Mouse (Mus musculus) duodenum, adult 2 months (tissue): ENCODE results near the gene Olfr616. TPM values are rescaled to one million over a fixed set of nuclear protein-coding genes. Genes with fewer than 3 reads are reported as not detected.

Experiments
- polyA plus RNA-seq: library from polyadenylated mRNA; depleted of rRNA; stranded (reverse); fragments of >200 nt; gene quantifications from 2 replicates; pipeline ENCODE4 v1.2.3, GENCODE M21; 2012; ENCODE audit warnings: low replicate concordance; rRNA removed

The Olfr616 gene
- not detected in 2 replicates for polyA plus RNA-seq

GRCm38 (mm10) chr7:103569043-103569442 is at the start of gene Olfr616:
Olfr616 (minus strand) TSS chr7:103569143.

GRCm38 (mm10) chr7:103612434-103612833 is 43.5 kb upstream of the Olfr616 start, which contains the start of gene Olfr620:
Olfr620 (minus strand) TSS chr7:103612534.

GRCm38 (mm10) chr7:103600275-103600674 is 31.3 kb upstream of the Olfr616 start, which contains the start of gene Olfr619:
Olfr619 (plus strand) TSS chr7:103600575.

GRCm38 (mm10) chr7:103589803-103590202 is 20.9 kb upstream of the Olfr616 start, which contains the start of gene Olfr618:
Olfr618 (plus strand) TSS chr7:103590103.

GRCm38 (mm10) chr7:103572761-103573160 is 3.8 kb upstream of the Olfr616 start, which contains the start of gene Olfr617:
Olfr617 (plus strand) TSS chr7:103573061.

GRCm38 (mm10) chr7:103555779-103556178 is 13.2 kb downstream of the Olfr616 start, which contains the start of gene Olfr615:
Olfr615 (plus strand) TSS chr7:103556079.

GRCm38 (mm10) chr7:103547774-103548173 is 21.2 kb downstream of the Olfr616 start, which contains the start of gene Olfr613:
Olfr613 (plus strand) TSS chr7:103548074.

GRCm38 (mm10) chr7:103542617-103543016 is 26.3 kb downstream of the Olfr616 start, which contains the start of gene Olfr612:
Olfr612 (minus strand) TSS chr7:103542717.

GRCm38 (mm10) chr7:103520746-103521145 is 48.2 kb downstream of the Olfr616 start, which contains the start of gene Olfr611:
Olfr611 (minus strand) TSS chr7:103520846.

Other genes with a start within 250 kb of the Olfr616 start
- not detected in 2 replicates for gene Olfr598, start 245.6 kb downstream of the Olfr616 start, polyA plus RNA-seq
- gene Olfr599, start 233.2 kb downstream of the Olfr616 start, polyA plus RNA-seq = not detected in 2 replicates
- gene Olfr600, start 219.5 kb downstream of the Olfr616 start, polyA plus RNA-seq = not detected in 2 replicates
- gene Olfr601, start 206.5 kb downstream of the Olfr616 start, polyA plus RNA-seq = not detected in 2 replicates
- gene Olfr603, start 183.0 kb downstream of the Olfr616 start, polyA plus RNA-seq = not detected in 2 replicates
- not detected in 2 replicates for gene Usp17lc, start 154.1 kb downstream of the Olfr616 start, polyA plus RNA-seq
- not detected in 2 replicates for gene Olfr605, start 123.7 kb downstream of the Olfr616 start, polyA plus RNA-seq
- gene Olfr606, start 120.1 kb downstream of the Olfr616 start, polyA plus RNA-seq = not detected in 2 replicates
- gene Olfr607, start 105.0 kb downstream of the Olfr616 start, polyA plus RNA-seq = not detected in 2 replicates
- not detected in 2 replicates for gene Olfr608, start 99.3 kb downstream of the Olfr616 start, polyA plus RNA-seq
- gene Olfr609, start 71.1 kb downstream of the Olfr616 start, polyA plus RNA-seq = not detected in 2 replicates
- not detected in 2 replicates for gene Olfr610, start 57.0 kb downstream of the Olfr616 start, polyA plus RNA-seq
- gene Olfr611, start 48.3 kb downstream of the Olfr616 start, polyA plus RNA-seq = not detected in 2 replicates
- gene Olfr612, start 26.4 kb downstream of the Olfr616 start, polyA plus RNA-seq = not detected in 2 replicates
- gene Olfr613, start 21.1 kb downstream of the Olfr616 start, polyA plus RNA-seq = not detected in 2 replicates
- gene Olfr615, start 13.1 kb downstream of the Olfr616 start, polyA plus RNA-seq = not detected in 2 replicates
- not detected in 2 replicates for gene Olfr617, start 3.9 kb upstream of the Olfr616 start, polyA plus RNA-seq
- not detected in 2 replicates for gene Olfr618, start 21.0 kb upstream of the Olfr616 start, polyA plus RNA-seq
- not detected in 2 replicates for gene Olfr619, start 31.4 kb upstream of the Olfr616 start, polyA plus RNA-seq
- not detected in 2 replicates for gene Olfr620, start 43.4 kb upstream of the Olfr616 start, polyA plus RNA-seq
- not detected in 2 replicates for gene Olfr622, start 73.6 kb upstream of the Olfr616 start, polyA plus RNA-seq
- not detected in 2 replicates for gene Olfr623, start 94.6 kb upstream of the Olfr616 start, polyA plus RNA-seq
- gene Olfr624, start 102.0 kb upstream of the Olfr616 start, polyA plus RNA-seq = not detected in 2 replicates
- not detected in 2 replicates for gene Olfr625-ps1, start 113.6 kb upstream of the Olfr616 start, polyA plus RNA-seq
- not detected in 2 replicates for gene Olfr243, start 145.5 kb upstream of the Olfr616 start, polyA plus RNA-seq
- not detected in 2 replicates for gene Olfr628, start 161.2 kb upstream of the Olfr616 start, polyA plus RNA-seq
- not detected in 2 replicates for gene Olfr629, start 175.8 kb upstream of the Olfr616 start, polyA plus RNA-seq
- not detected in 2 replicates for gene Olfr630, start 188.2 kb upstream of the Olfr616 start, polyA plus RNA-seq
- gene Olfr69, start 202.5 kb upstream of the Olfr616 start, polyA plus RNA-seq = not detected in 2 replicates
- not detected in 2 replicates for gene Olfr68, start 210.6 kb upstream of the Olfr616 start, polyA plus RNA-seq
- gene Olfr67, start 222.7 kb upstream of the Olfr616 start, polyA plus RNA-seq = not detected in 2 replicates
- gene Hbb-bt, start 244.9 kb upstream of the Olfr616 start, polyA plus RNA-seq = 34.6 and 126 TPM in 2 replicates